Mouse (Mus musculus): ENCODE data around the gene Zbtb40.

DNA sequence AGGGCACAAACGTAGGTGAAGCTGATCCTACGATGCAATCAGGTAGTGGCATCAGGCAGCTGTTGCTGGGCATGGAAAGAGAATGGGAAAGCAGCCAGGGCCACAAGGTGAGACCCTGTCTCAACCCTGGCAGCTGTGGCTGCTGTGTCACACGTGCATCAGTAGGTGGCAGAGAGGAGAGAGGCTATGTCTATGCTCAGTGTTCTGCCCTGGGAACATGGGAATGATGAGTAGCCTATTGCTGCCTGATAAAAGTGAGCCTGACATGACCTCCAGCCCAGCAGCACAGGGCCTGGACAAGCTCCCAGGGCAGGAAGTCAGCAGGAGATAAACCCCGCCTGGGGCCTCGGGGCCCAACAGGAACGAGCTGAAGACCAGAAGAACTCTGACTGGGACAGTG, 23.0 kb downstream of the Zbtb40 start:
- TF ChIP-seq CTCF (IDR thresholded peaks at IDR 0.05; ENCODE audit: borderline replicate concordance, control insufficient read depth, extremely low read depth, insufficient read depth, low read length, poor library complexity) (no peak), POLR2A (IDR thresholded peaks at IDR 0.05; ENCODE audit: control insufficient read depth, extremely low read depth, insufficient read depth, low read length, poor library complexity) (no peak)

Data from thymus, adult 2 months (tissue).